Mouse (Mus musculus): Measurements from ENCODE around the gene Lrpap1.

DNA sequence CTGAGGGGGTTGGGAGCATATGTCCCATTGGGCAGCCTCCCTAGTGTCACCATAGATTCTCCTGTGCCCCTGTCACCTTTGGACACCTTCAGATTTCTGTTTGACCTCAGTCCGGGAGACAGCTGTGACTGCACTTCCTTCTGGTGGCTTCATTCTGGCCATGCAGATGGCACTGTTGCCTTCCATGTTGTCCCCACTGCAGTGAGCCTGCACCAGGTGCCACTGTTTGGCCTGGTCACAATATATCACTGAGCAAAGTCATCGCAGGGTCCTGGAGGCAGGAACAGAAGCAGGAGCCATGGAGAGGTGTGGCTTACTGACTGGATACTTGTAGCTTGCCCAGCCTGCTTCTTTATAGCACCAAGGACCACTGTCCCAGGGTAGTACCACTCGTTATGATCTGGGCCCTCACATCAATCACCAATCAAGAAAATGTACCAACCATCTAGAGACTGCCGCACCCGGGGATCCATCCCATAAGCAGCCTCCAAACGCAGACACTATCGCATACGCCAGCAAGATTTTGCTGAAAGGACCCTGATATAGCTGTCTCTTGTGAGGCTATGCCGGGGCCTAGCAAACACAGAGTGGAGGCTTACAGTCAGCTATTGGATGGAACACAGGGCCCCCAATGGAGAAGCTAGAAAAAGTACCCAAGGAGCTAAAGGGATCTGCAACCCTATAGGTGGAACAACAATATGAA, 26.9 kb upstream of the Lrpap1 start:
- TF ChIP-seq POLR2A (IDR thresholded peaks at IDR 0.05; ENCODE audit: low read depth, low read length) = no peak
- TF ChIP-seq CTCF (IDR thresholded peaks at IDR 0.05; ENCODE audit: extremely low read depth, insufficient read length, insufficient replicate concordance, low read depth, low read length) = no peak
